Mouse (Mus musculus): ENCODE measurements at regions not wholly inside any gene's neighbourhood (a gene's known extent, or its start where the extent isn't known, plus 50 kb on each side); places are given as distances from the start of the nearest gene placed in this dataset.

DNA sequence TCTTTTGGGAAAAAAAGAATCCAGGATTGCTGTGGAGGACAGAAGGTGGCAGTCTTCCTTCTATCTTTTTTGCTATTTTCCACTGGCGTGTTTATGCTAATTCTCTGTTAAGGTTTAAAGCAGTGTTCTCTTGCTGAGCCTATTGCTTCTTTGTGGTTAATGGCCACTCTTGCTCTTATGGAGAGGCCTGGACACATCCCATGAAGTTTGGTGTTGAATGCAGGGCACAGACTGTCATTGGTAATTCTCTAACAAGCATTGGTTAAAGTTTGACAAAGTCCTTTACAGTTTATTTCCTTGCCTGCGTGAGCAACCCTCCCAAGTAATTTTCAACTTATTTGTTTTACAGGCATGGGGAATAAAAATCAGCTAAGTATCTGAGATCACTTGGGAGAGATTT is 165.1 kb upstream of the Pdcd1 start:
- DNase-seq: no peak

DNA sequence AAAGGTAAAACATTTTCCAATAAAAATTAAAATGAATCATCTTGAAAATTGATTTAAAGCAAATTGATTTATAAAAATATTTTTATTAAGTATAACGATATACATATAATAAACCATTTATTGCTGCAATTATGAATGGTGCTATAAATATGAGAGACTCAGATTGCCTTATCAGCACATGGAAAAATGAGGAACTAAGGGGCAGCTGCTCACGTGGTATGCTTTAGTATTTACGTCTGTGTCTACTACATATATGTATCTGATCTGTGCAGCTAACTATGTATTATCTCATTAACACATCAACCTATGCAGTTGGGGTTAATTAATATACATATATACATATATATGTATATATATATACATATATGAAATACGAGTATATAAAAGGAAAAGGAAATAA is 156.6 kb upstream of the Pdcd1 start:
- DNase-seq: no peak

DNA sequence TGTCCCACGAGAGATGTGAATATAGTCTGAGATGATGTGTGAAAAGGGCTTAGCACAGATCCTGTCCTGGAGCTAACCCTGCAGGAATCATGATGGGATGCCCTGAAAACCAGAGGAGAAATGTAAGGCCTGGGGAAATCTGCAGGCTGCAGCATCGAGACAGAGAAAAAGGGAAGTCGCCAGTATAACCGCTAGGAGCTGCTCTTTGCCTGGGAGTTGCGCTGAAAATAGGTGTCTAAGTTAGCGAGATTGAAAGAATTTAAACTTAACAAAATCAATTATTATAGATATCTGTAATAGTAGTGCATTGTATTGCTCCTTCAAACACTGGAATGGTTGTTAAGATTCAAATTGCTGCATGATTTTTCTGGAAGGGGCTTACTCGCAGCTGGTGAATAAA is 155.5 kb upstream of the Pdcd1 start:
- no peak for DNase-seq

DNA sequence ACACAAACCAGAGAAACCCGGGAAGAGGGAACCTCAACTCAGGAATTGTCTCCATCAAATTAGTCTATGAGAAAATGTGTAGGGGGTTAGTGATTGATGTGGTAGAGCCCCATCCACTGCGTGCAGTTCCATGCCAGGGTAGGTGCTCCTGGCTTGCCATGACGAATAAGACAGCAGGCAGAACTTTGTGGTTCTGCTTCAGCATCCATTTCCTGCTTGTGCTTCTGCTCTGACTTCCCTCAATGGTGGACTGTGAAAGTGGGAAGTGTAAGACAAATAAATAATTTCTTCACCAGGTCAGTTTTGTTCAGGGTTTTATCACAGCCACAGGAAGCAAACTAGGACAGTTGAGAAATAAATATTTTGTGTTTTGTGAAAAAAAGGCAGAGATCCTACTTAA is 150.9 kb upstream of the Pdcd1 start:
- no peak for DNase-seq

DNA sequence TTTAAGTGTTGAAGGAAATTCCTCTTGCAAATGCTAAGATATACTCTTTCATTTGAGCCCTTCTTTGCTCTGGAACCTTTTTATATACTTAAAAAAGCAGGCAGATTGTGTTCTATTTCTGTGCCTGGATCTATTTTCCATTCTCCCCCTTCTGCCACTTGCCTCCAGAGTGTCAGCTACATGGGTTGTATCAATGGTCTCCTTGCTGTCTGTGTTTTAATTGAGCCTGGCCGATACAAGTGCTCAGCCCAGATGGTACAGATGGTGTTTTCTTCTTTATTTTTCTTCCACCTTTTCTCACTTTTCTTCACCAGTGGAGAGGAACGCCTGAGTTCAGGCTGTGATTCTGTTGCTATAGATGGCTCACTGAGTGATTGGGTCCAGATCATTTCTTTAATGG is 131.5 kb upstream of the Pdcd1 start:
- no peak for DNase-seq

DNA sequence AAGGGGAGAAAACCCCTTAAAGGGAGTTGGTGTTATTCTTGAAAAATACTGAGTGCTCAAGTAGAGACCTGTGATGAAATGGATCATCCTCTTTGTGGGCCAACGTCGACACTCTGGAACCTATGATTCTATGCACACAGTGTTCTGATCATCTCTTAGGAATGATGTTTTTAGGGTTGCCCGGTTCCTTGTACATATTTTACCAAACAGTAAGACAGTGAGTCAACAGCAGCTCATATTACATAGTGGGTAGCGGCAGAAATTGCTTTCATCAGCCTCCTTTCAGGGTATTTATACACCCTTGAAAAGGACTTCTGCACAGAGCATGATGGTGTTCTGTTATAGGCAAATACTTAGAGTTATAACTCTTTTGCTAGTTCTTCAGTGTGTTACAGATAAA is 97.6 kb upstream of the Pdcd1 start:
- no peak for DNase-seq

DNA sequence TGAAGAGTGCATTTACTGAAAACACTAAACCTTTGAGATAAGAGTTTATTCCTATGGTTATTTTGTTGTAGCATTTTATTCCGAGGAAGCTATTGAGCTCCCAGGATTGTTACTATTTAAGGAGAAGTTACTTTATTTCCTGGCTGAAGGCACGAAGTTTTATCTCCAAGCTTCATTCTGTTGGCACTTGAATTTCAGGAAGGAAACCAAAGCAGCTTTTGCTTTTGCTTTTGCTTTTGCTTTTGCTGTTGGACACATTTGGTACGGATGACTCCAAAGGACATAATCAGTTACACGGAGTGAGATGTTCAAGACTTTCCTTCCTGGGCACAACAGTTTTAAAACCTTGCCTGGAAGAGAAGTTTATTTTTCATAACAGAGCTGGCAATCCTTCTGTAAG is 94.7 kb upstream of the Pdcd1 start:
- no peak for DNase-seq

DNA sequence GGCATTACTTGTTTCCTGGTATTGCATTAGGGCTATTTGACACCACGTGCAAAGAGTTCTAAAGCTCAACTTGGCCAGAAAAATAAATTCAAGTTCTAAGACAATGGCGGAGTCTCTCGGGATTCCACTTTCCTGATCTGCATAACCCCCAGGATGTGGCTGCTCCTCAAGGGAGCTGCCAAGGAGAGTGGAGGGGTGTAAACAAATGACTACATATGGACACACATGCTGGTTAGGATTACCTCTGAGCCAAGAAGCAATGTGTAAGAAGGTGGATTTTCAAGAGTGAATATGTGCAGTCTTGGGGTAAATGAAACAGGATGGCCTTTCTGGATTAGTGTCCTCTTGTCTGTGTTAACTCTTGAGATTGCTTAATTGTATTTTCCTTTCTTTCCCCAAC is 88.2 kb upstream of the Pdcd1 start:
- no peak for DNase-seq

DNA sequence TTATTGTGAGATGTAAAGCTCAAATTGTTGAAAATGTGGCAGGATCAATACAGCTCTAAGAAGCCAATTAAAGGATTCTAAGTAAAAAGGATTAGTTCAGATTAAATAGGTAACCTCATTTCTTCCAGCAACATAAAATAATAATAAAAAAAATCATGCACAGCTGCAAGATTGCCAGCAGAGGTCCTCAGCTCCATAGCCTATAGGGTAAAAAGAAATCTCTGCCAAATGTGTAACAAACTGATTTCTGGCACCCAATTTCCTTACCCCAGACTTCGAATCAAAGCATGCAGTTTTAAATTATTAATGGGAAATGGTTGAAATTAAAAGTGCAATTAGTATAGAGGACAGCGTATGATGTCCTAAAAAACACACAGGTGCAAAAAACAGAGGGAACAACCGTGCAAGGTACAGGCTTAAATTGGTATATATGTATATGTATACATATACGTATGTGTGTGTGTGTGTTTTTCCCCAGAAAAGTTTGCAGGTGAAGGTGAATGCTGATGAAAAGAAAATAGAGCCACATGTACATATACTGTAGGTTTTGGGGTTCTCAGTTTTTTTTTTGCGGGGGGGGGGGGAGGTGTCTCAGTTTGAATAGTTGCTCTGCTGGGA is 87.2 kb upstream of the Pdcd1 start:
- DNase-seq: no peak

DNA sequence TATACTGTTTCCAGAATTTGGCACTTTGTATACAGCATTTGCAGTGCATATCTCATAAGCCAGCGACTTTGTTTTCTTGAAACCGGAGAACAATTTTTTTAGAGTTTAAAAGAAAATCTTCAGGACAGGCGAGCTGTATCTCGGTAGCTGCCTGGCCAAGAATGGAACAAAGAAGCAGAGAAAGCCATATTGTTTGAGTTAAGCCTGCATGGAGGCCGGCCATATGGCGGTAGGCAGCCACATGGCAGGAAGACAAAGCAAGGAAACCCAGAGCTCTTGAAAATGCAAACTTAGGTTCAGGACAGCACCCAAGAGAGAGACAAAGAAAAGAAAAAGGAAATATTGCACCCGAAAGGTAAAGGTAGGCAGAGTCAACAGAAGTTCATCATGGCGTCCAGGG is 84.4 kb upstream of the Pdcd1 start:
- no peak for DNase-seq

Measured in cerebellum, adult 11-12 months (tissue).